Mouse (Mus musculus) kidney, adult 8-10 months (tissue): ENCODE measurements around the gene Qk.
A peak's percentile ranks its signal among the peaks of the same experiment; 100 is the strongest.

Experiments used
- DNase-seq, 2 experiments: peaks; one replicate each; pipeline ENCODE4 v3.0.0; 2022

The Qk gene

DNA sequence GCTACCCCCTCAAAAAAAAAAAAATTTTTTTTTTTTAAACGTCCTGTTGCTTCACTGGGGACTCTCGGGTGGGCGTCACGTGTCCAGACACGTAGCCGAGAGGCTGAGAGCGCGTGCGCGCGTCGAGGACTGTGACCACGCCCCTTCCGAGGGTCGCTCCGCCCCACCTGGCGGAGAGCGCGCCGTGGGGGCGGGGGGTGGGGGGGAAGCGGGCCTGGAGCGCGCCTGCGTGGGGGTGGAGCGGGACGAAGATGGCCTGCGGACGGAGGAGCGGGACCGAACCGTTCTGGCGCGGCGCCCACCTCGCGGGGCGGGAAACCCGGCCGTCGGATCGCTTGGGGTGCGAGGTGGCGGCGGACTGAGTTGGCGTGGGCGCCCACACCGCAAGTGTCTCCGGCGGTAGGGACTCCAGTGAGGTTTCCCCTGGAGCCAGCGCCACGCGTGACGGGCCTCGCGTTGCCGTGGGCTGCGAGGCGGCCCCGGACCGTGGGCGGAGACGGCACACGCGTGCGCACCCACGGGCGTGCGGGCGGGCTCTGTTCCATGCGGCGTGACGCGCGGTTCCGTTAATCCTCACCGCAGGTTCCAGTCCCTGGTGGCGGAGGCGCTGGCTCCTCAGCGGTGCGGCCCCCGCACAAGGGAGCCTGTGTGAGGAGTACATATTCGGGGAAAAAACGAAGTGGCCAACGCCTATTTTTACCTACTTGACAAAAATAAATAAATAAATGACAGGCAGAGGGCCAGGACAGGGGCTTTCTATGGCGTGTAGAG, at the start of gene Qk:
Qk (minus strand) TSS at position 170 of the 771 bp plus-strand sequence.
- peak; percentile 89 to 91 for DNase-seq

DNA sequence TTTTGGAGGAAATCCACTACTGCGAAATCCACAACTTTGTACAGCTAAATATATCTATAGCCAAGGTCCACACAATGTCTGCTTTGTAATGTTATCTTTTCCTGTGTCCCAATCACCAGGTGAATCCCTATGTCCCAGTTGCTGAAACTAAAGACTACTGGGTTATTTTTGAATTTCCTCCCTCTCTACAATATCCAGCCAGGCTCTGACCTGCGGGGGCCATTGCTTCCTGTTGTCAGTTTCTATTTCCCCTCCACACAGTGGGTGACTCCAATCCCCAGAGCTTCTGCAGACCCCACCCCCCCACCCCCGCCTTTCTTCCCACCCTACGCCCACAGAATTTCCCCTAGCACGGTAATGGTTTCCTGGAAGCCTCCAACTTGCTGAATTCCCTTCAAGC, 47.4 kb upstream of the Qk start:
- DNase-seq, result no peak

DNA sequence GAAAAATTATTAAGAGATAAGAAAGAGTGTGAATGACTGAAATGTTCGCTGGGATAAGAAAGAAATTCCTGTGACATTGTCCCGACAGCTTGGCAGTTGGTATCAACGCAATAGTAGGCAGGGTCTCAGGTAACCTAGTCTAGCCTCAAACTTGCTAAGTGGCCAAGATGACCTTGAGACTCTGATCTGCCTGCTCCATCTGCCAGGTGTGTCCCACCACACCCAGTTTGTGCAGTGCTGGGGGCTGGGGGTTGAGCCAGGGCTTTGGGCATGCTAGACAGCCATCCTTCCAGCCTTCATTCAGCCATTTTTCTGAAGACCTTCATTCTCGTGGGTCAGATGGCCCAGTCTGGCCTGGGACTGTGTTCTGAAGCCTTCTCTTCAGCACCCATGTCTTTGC, 46.9 kb upstream of the Qk start:
- no peak for DNase-seq

DNA sequence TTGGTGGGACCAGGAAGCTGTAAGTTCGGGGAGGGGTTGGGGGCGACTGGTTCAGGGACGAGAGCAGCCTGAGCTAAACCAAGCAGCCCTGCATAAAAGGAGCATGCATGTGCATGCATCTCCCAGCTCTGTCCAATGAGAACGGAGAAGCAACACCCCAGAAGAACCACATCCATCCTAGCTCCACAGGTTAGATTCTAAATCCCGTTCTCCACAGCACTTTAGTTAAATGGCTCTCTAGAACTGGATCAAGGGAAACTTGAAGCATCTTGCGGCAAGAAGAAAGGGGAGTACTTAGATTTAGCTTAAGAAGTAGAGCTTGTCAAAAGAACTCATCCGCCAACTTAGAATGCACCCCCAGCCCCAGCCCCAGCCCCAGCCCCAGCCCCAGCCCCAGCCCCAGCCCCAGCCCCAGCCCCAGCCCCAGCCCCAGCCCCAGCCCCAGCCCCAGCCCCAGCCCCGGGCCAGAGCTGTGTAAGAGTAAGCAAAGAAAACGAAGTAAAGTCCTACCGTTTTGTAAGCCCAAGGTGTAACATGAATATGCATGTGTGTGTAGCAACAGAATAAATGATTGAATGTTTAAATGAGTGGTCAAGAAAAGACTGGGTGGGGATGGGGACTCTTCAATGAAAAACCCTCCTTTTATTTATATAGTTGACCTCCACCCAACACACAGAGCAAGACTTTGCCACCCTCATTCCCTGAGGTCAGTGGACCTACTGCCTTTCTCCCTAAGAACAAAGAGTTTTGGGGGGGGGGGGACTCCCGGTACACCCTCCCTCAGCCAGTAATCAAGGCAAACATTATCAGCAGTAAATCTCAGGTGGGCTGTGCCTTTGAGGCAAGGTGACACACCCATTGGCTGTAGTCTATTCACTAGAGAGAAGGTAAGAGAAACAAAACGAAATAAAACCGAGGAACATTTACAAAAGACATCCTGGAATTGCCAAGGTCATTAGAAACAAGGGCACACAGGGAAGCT, 46.1 kb upstream of the Qk start:
- DNase-seq, result no peak

DNA sequence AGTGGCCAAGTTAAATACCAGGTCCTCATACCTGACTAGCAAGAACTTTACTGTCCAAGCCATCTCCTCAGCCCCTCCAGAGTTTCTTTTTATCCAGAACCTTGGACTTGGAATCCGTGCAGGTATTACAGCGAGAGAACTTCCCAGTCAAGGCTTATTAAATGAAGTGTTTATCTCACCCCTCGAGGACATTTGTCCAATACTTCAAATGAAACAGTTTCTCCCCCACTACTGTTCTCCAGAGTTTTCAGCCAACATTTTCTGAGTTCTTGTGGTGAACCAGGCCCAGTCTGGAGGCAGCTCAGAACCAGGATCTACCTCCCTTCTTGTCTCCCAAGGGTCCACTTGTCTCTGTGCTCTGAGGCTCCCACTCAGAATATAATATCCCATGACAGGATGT, 43.5 kb upstream of the Qk start:
- DNase-seq, result no peak

DNA sequence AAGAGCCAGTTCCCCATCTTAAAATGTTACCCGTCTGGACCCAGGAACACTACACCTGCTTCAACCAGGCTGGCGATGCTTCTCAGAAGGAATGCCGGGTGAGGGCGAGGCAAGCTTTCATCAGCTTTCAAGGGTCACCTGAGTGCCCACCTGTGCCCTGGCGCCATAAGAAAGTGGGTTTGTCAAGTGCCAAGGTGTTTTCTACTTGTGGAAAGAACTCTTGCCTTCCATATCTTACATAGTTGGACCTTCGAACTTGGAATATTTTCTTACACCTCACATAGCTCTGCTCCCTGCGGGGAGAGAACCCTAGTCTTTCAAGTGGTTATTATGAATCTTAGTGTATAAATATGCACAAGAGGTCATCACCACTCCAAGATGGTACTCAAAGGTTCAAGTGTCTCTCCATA, 42.2 kb upstream of the Qk start:
- DNase-seq, result no peak

DNA sequence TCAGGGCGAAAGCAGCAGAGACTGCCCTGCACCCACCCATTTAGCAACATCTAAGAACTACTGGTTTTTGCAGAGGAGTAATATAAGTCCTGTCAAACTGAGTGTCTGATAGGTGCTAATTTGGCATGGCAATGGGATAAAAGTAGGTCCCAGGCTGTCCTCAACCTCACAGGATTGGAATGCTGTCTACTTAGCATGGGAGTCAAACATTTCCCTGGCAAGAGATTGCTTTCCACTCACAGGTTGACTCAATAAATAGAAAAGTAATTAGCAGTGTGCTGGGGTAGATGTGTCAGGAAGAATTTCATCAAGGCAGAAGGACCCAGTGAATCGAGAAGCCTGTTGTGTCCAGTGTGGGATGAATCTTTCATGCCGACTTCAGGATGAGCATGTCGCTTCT, 41.1 kb upstream of the Qk start:
- no peak for DNase-seq

DNA sequence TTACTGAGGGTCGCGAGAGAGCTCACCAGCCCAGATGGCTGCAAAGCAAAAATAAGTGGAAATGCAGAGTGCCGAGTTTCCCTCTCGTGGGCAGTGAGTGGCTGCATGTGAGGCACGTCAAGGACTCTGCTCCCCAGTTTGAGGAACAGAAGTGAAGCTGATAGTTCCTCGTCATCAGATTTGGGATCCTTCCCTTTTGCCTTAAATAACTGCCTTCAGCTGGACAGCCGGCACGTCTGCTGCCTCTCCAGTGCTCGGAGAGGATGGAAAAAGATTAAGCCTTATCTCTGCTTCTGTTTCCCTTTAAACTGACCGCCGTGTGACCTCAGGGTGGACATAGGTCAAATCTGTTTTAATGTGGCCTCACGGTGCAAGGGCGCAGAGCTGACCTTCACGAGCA, 39.8 kb upstream of the Qk start:
- DNase-seq, result no peak

DNA sequence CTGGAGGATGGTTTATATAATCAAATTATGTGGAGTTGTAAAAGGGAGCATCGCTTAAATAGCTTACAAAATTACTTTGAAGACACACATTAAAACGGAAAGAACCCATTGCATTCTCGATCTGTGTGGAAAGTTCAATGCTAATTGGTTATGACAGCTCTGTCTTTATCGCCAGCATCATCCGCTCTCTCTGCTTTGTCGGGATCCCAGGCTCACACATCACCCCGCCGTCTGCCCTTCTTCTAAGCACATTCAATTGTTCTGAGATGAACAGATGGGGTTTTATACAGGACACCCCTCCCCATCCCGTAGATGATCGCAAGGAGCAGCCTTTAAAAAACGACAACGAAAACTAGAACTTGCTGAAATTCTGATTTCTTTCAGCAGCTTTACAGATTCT, 37.7 kb upstream of the Qk start:
- DNase-seq, result no peak

DNA sequence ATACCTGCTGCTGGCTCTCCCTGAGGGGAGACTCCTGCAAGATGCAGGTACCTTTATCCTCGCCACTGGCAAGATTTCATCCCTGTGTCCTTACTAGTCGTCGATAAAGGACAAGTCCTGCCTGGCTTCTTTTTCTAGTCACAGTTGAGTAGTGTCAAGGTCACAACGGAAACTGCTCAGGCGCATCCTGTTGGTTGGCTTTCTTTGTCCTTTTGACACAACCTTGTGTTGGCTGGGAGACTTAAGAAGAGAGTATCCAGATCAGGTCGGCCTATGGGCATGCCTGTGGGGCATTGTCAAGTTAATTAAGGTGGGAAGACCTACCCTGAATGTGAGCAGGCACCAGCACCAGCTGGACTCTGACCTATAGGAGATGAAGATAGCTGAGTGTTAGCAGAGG, 36.6 kb upstream of the Qk start:
- peak in 1 of 2 experiments; percentile 11 for DNase-seq

DNA sequence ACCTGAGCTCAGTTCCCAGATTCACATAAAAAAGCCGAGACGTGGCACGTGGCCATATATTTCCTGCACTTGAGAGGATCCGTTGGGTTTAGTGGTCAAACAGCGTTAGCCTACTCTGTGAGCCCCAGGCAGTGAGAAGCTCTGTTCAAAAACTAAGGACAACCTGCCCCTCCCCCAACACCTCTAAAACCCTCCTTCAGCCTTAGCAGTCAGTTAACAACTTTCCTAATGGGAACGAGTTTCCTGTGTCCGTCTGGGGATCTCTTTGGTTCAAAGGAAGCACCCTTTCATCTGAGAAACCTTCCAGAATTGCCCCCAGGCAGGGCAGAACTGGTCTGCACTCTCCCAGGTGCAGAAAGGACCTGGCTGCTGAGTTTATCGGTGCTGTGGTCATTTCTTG, 36.1 kb upstream of the Qk start:
- DNase-seq, result no peak

DNA sequence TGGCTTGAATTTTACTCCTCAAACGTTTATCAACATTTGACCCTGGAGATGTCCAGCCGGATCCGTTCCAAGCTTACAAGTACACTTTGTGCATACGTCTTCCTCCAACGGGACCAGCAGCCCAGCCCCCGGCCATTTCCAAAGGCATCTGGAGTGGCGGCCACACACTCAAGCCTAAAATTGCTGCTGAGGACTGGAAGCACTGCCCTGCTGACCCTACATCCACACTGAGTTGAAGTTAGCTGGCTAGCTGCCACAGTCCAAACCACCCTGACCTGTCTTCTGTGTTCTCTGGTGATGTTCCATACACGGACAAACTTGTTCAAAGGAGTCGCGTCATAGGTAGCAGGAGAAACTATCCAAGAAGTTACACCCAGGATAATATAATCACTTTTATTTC, 18.6 kb upstream of the Qk start:
- DNase-seq, result peak; percentile 51 to 61

DNA sequence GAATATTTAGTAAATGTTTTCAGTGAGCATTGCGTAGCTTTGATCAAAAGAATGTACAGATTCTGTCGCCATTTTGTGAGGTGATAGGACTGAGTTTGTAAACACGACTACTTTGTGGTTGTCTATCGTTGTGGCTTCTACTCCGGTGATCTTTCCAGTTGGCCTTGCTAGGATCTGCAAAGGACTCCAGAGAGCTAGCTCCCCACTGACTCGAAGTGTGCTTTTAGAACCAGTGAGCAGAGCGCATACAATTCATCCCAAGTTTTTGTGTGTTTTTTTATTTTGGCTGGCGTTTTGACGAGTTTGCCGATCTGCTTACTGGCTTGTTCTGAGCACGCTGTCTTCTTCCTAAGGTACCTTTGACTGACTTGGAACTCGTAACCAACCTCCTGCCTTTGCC, 16.9 kb upstream of the Qk start:
- no peak for DNase-seq

DNA sequence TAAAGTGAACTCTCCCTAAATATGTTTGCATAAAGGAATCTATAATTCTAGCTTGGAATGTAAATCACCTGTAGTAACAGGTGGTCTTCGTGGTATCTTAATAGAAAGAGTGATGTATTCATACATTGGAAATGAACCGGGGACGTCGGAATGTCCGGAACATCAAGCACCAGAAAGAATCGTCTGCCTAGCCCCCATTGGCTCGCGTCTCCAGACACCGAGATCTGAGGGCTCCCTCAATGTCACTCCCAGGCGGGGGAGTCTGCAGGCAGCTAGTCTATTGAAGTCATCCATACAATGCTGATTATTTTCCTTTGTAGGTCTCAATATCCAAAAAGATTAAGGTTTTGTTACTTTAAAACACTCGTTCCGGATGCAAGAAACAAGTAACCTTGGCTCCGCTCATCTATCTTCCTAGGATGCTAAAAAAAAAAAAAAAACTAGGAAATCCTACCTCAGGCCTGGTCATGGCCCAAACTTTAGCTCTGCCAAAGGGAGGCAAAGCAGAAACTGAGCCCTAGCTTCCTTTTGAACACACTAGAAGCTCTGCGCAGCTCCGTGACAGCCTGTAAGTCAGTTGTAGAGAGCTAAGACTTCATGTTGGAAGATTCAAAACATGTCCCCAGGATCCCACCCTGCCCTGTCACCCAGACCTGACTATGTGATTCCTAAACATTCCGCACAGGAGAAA, 16.3 kb upstream of the Qk start:
- DNase-seq, result no peak

DNA sequence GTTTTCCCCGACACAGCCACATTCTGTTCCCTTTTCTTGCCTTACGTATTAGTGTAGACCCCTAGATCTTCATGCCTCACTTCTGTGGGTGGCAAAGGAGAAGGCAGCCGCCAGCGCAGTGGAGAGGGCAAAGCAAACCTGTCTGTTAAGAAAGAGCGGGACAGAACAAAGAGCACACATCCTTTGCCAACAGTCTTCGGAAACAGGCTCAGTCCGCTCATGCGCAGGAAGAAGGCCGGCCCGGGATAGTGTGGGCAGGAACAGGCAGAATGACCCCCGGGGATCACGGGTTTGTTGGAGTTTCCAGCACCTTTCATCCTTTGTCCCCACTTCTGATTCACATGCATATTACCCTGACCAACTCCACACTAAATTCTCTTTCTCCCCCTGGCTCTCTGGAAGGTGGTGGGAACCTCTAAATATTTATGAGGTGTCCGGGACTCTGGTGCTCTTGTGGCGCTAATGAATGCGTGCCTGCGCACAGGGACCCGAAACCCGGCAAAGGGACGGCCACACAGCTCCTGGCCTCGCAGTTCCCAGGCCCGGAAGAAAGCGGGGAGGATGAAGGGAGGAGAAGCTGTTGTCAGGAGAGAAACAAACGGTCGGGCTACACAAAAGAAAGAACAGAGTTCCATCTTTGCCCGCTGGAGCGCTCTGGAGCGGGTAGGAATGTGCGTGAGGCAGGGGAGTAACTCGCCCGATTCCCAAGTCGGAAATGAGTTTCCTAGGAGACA, 15.5 kb upstream of the Qk start:
- DNase-seq, result peak; percentile 75 to 80

DNA sequence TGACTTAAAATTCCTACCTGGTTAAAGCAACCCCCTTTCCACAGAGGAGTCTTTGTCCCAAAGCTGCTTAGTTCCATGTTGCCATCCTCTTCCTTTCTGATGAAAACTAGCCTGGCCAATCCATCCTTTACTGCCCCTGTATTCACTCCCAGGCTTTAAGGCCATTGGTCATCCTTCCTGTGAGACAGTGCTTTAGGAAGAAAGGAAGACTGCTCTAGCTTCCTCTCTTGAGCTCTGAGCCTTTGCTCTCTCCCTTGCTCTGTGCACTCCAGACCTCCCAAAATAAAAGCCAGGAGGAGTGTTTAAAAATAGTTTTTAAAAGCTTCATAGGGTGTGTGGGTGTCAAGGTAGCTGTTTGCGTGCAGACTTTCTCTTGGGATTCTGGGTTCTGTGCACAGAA, 14.8 kb upstream of the Qk start:
- no peak for DNase-seq

DNA sequence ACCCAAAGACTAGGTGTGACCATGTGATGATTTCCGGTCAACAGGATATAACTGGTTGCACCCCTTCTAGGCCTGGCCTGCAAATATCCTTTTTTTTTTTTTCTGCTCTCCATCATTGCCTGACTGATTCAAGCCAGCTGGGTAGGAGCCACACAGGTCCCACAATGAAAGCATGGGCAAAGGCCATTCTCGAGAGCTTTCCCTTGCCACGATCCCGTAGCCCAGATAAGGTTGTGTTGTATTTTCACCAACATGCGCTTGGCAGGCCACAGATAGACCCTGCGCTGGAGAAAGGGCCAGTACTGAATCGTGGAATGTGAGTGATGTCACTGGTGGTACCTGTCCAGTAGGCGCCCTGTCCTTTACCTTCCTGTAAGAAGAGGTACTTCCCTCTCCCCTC, 13.7 kb upstream of the Qk start:
- no peak for DNase-seq

DNA sequence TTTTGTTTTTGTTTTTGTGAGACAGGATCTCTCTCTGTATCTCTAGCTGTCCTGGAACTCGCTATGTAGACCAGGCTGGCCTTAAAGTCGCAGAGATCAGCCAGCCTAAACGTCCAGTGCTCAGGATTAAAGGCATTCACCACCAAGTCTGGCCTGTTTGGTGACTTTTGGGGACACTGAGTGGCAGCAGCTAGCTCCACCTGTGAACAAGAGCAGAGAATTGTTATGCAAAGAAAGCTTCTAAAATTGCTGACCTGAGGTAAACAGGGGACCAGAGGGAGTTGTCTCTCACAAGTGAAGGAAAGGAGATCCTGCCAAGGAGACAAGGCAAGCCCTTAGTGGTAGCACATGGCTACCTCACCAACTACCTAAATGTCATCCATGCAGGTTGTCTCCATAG, 12.5 kb upstream of the Qk start:
- no peak for DNase-seq

DNA sequence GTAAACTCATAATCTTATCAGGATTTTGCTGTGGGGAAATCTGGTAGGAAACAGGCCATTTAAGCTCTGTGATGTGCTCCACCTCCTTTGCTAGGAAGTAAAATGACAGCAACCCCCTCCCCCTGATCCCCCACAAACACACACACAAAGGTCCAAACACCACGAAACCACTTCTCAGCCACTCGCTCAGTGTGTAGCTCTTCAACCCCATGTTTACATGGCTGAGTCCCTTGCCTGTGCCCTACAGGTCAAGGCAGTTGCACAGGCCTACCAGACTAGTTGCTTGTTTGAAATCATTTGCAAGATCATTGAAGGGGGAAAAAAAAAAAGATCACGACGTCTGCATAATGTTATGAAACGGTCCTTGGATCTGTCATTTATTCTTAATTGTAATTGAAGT, 9.8 kb upstream of the Qk start:
- no peak for DNase-seq

DNA sequence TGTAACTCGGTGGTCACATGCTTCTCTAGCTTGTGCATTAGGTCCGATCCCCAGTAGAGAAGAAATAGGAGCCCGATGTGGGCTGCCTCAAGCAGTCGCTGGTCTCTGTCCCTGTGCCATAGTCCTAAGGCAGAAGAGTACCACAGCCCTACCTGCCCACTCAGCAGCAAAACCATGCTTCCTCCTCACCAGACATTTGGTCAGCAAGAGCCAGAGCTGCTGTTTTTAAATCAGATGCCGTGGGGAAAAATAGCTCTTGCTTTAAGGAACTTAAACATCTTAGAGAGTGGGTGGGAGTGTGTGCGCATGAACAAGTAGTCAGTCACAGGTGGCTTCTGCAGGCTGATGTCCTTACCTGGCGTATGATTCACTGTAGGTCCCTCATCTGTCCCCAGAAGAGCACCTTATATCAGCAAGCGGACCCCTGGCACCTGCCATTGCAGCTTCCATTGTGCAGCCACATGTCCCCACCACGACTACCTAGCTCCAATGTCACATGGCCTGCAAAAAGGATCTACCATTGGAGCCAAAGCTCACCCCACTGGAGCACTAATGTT, 9.0 kb upstream of the Qk start:
- no peak for DNase-seq

DNA sequence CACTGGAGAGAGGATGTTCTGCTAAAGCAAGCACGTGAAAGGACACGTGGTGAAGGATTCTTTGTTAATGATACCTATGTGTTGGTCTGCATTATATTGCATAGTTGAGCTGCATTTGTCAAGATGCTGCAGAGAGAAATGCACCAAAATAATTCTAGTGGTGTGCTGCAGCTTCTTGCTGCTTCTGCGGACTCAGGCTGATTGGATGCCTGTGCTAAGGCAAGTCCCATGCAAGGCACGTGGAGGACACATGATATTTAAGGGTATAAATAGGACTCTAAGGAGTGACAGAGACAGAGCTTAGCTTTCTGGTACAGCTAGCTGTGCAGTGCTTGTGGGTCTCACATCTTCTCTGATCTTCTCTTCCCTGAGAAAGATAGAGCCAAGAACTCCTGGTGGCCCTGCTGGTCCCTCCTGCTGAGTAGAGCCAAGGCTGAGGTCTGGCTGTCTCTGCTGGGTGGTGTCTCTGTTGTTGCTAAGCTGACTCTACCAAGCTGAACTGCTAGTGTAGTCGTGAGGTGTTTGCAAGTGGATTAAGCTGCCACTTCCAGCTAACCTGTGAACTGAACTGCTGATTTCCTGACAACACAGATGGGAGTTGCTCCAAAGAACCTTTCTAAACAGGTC, 8.0 kb upstream of the Qk start:
- no peak for DNase-seq

DNA sequence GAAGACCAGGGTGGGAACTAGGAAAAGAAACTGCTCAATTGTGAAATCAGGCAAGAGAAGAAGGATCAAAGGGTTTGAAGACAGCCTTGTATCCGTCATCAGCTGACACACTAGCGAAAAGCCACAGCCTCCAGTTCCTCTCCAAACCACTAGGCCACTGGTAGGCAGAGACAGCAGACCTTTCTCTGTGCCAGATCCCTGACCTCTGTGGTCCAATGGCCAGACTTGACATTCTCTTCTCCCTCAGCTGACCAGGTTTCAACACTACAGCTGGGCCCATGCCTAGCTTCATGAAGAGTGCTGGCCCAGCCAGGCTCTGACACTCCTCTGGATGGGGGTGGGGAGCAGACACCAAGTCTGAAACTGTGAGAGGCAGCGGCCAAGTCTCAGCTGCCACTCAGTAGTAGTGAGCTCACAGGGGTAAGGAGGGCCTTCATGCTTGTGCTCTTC, 7.0 kb upstream of the Qk start:
- DNase-seq, result peak in 1 of 2 experiments; percentile 43
